Mouse (Mus musculus) megakaryocyte, adult 5-6 weeks (primary cell): ENCODE data around the gene Gm10309. TPM values are rescaled to one million over a fixed set of nuclear protein-coding genes. Genes with fewer than 3 reads are reported as not detected.

Source experiments
- total RNA-seq, 2 experiments: library from RNA; stranded (forward) in 1 of 2; stranded (reverse) in 1 of 2; fragments of 153-499, 151-499 nt in 1 of 2; fragments of 221-1000, 200-1000 nt in 1 of 2; gene quantifications; 2 replicates each; pipeline versions ENCODE4 v1.2.3 to v1.2.4; 2015 to 2017

Gm10309 gene
- total RNA-seq, 2 experiments from 2014 or later, result not detected

Other genes with a start within 250 kb of the Gm10309 start
- 0.91 and 1.3 TPM in 2 replicates for gene Epas1, start 248.5 kb upstream of the Gm10309 start, total RNA-seq (2015)
- 0.07 and 0.33 TPM in 2 replicates for gene Epas1, start 248.5 kb upstream of the Gm10309 start, total RNA-seq (2017)